Mouse (Mus musculus) gastrocnemius, postnatal 36 days (tissue): ENCODE measurements around the gene Dhtkd1. TPM values are rescaled to one million over a fixed set of nuclear protein-coding genes. Genes with fewer than 3 reads are reported as not detected.

ENCODE experiments used
- total RNA-seq, 2 experiments: library from RNA; stranded (reverse); gene quantifications; 2 replicates each; pipeline ENCODE4 v1.2.3; 2021

Gene Dhtkd1
- total RNA-seq, 2 experiments from 2014 or later: 1.3 to 4.6 TPM

Other genes with a start within 250 kb of the Dhtkd1 start
- gene Camk1d, start 228.3 kb downstream of the Dhtkd1 start, total RNA-seq: 1 to 10 TPM in 1 of 2 experiments, under 1 TPM in 1; 0.96 to 2.0 TPM
- 1 to 10 TPM; 3.4 to 4.6 TPM for gene Nudt5, start 97.8 kb downstream of the Dhtkd1 start, total RNA-seq
- gene Cdc123, start 97.6 kb downstream of the Dhtkd1 start, total RNA-seq: 10 to 100 TPM; 65.9 to 75.8 TPM
- not detected for gene Gm13199, start 79.9 kb downstream of the Dhtkd1 start, total RNA-seq
- gene Sec61a2, start 47.4 kb downstream of the Dhtkd1 start, total RNA-seq: 10 to 100 TPM; 29.7 to 31.2 TPM
- gene Upf2, start 8.7 kb upstream of the Dhtkd1 start, total RNA-seq: 10 to 100 TPM; 18.1 to 19.7 TPM
- gene Proser2, start 187.4 kb upstream of the Dhtkd1 start, total RNA-seq: 1 to 10 TPM in 1 of 2 experiments, under 1 TPM in 1; 0.94 to 1.3 TPM